Mouse (Mus musculus): Measurements from ENCODE around the gene Tmem52.

DNA sequence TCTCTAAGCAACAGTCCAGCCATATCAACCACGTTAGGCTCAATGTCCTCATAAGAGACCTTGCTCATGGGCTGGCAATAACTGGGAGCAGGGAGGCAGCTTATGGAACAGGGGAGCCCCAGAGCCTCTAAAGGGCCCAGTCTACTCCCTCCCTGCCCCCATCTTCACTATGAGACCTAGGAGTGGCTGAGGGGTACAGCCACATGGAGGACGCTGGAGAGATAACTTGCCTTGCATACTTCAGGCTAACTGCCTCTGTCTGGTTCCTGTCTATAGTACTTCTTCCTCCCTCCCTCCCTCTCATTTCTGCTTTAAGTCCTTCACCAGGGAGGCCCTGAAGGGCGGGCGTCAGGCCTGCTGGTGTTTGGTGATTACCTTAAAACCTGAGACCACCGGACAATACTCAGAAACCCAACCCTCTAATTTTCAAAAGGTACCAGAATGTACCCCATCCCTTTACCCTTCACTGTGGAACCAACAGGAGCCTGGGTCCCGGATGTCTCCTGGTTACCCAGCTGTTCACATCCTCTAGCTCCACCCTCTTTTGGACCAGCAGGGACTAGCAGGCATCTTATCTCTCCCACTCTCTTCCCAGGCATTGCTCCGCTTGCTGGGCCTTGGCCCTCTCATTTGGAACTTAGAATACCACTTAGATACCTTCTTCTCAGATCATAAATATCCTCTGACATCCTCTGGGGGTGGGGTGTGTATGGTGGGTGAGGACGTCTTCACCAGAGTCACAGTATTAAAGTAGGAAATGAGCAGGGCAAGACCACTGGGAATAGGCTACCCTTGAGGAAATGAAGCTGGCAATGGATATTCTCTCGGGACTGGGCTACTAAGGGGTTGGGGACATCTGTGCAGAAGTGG is 20.4 kb downstream of the Tmem52 start:
- no peak for TF ChIP-seq CTCF (IDR thresholded peaks at IDR 0.05; ENCODE audit: low read depth)
- TF ChIP-seq EP300 (optimal IDR thresholded peaks at IDR 0.05), result no peak

All from stomach, postnatal 0 days (tissue).